Mouse (Mus musculus): ENCODE measurements around the gene Enam. TPM values are rescaled to one million over a fixed set of nuclear protein-coding genes. Genes with fewer than 3 reads are reported as not detected.

Gene Enam
- polyA plus RNA-seq (2012; rRNA removed): not detected in 2 replicates

GRCm38 (mm10) chr5:88487675-88488074 lies at the start of gene Enam:
TSS of gene Enam (plus strand) at chr5:88487975.
- TF ChIP-seq CTCF (IDR thresholded peaks at IDR 0.05; ENCODE audit: extremely low read depth, insufficient read depth, insufficient read length, insufficient replicate concordance) (no peak), POLR2A (IDR thresholded peaks at IDR 0.05; ENCODE audit: low read depth, low read length) (no peak)
- Histone ChIP-seq H3K27ac (ENCODE audit: insufficient read depth, low read length) (no peak within 1 kb of the TSS), H3K4me3 (ENCODE audit: extremely low read depth, insufficient read depth, insufficient read length) (no peak within 1 kb of the TSS), H3K36me3 (ENCODE audit: control insufficient read depth, insufficient read depth, low read length) (no peaks in the 10 kb centered on the region), H3K4me1 (ENCODE audit: control insufficient read depth, insufficient read depth, insufficient read length) (no peaks in the 10 kb centered on the region), H3K27me3 (ENCODE audit: control insufficient read depth, insufficient read depth, low read length) (no peaks in the 10 kb centered on the region)
- no peak for DNase-seq (ENCODE audit: low read depth in 1 of 2, low spot score in 2 of 2)

DNA sequence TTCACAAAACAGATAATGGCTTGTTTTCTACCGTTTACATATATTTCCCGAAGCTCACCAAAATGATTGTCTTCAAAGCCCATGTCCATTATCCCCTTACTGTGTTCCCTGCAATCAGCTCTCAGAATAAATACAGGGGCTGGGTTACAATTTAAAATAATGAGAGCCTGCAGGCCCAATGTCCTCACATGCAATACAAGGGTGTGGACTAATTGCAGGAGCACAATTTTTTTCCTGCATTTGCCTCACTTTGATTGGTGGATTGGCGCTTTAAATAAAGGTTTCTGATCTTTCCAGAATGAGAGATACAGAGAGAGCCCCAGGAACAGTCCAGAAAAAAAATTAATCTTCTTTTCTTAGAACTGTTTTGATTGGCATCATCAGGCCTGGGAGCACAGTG lies 32.1 kb upstream of the Enam start, which contains the start of gene Ambn:
TSS of gene Ambn (plus strand) at position 301 of the 400 bp plus-strand sequence.
- WGBS: 90% methylated on average over 3 of the region's 3 CpGs

GRCm38 (mm10) chr5:88467471-88467870 lies 20.3 kb upstream of the Enam start:
- 91% methylated on average over 2 of the region's 2 CpGs for WGBS
- Histone ChIP-seq H3K36me3 (ENCODE audit: control insufficient read depth, insufficient read depth, low read length) (no peaks in the 10 kb centered on the region), H3K4me3 (ENCODE audit: extremely low read depth, insufficient read depth, insufficient read length) (no peak overlapping the region), H3K27me3 (ENCODE audit: control insufficient read depth, insufficient read depth, low read length) (no peaks in the 10 kb centered on the region), H3K27ac (ENCODE audit: insufficient read depth, low read length) (no peak overlapping the region), H3K4me1 (ENCODE audit: control insufficient read depth, insufficient read depth, insufficient read length) (no peaks in the 10 kb centered on the region)
- no peak for DNase-seq (ENCODE audit: low read depth in 1 of 2, low spot score in 2 of 2)
- TF ChIP-seq POLR2A (IDR thresholded peaks at IDR 0.05; ENCODE audit: low read depth, low read length) (no peak), CTCF (IDR thresholded peaks at IDR 0.05; ENCODE audit: extremely low read depth, insufficient read depth, insufficient read length, insufficient replicate concordance) (no peak)

More for the DNA sequence above, 32.1 kb upstream of the Enam start, which contains the start of gene Ambn:
- DNase-seq (ENCODE audit: low read depth in 1 of 2, low spot score in 2 of 2): no peak
- Histone ChIP-seq H3K4me3 (ENCODE audit: extremely low read depth, insufficient read depth, insufficient read length) (no peak within 1 kb of the TSS), H3K4me1 (ENCODE audit: control insufficient read depth, insufficient read depth, insufficient read length) (no peaks in the 10 kb centered on the region), H3K36me3 (ENCODE audit: control insufficient read depth, insufficient read depth, low read length) (no peaks in the 10 kb centered on the region), H3K27ac (ENCODE audit: insufficient read depth, low read length) (no peak within 1 kb of the TSS), H3K27me3 (ENCODE audit: control insufficient read depth, insufficient read depth, low read length) (no peaks in the 10 kb centered on the region)
- TF ChIP-seq POLR2A (IDR thresholded peaks at IDR 0.05; ENCODE audit: low read depth, low read length): no peak
- TF ChIP-seq CTCF (IDR thresholded peaks at IDR 0.05; ENCODE audit: extremely low read depth, insufficient read depth, insufficient read length, insufficient replicate concordance): no peak

- TF ChIP-seq POLR2A (IDR thresholded peaks at IDR 0.05; ENCODE audit: low read depth, low read length) (no peak), CTCF (IDR thresholded peaks at IDR 0.05; ENCODE audit: extremely low read depth, insufficient read depth, insufficient read length, insufficient replicate concordance) (no peak)
- DNase-seq (ENCODE audit: low read depth in 1 of 2, low spot score in 2 of 2): no peak
- Histone ChIP-seq H3K27ac (ENCODE audit: insufficient read depth, low read length) (no peak overlapping the region), H3K4me3 (ENCODE audit: extremely low read depth, insufficient read depth, insufficient read length) (no peak overlapping the region), H3K27me3 (ENCODE audit: control insufficient read depth, insufficient read depth, low read length) (no peaks in the 10 kb centered on the region), H3K4me1 (ENCODE audit: control insufficient read depth, insufficient read depth, insufficient read length) (no peaks in the 10 kb centered on the region), H3K36me3 (ENCODE audit: control insufficient read depth, insufficient read depth, low read length) (no peaks in the 10 kb centered on the region)
- 85% methylated on average over 4 of the region's 4 CpGs for WGBS
Measured at GRCm38 (mm10) chr5:88468807-88469704, 18.7 kb upstream of the Enam start.

GRCm38 (mm10) chr5:88489004-88489403 lies 1.2 kb downstream of the Enam start:
- no peak for DNase-seq (ENCODE audit: low read depth in 1 of 2, low spot score in 2 of 2)
- H3K4me3 ChIP-seq (ENCODE audit: extremely low read depth, insufficient read depth, insufficient read length): no peak overlapping the region
- TF ChIP-seq POLR2A (IDR thresholded peaks at IDR 0.05; ENCODE audit: low read depth, low read length) (no peak), CTCF (IDR thresholded peaks at IDR 0.05; ENCODE audit: extremely low read depth, insufficient read depth, insufficient read length, insufficient replicate concordance) (no peak)
- no peaks in the 10 kb centered on the region for H3K36me3 ChIP-seq (ENCODE audit: control insufficient read depth, insufficient read depth, low read length)
- H3K27me3 ChIP-seq (ENCODE audit: control insufficient read depth, insufficient read depth, low read length): no peaks in the 10 kb centered on the region
- H3K4me1 ChIP-seq (ENCODE audit: control insufficient read depth, insufficient read depth, insufficient read length): no peaks in the 10 kb centered on the region
- H3K27ac ChIP-seq (ENCODE audit: insufficient read depth, low read length): no peak overlapping the region
- 18% methylated on average over 2 of the region's 2 CpGs for WGBS

- no peak overlapping the region for H3K27ac ChIP-seq (ENCODE audit: insufficient read depth, low read length)
- no peaks in the 10 kb centered on the region for H3K4me1 ChIP-seq (ENCODE audit: control insufficient read depth, insufficient read depth, insufficient read length)
- 87% methylated on average over 5 of the region's 5 CpGs for WGBS
- H3K36me3 ChIP-seq (ENCODE audit: control insufficient read depth, insufficient read depth, low read length): no peaks in the 10 kb centered on the region
- no peak for TF ChIP-seq CTCF (IDR thresholded peaks at IDR 0.05; ENCODE audit: extremely low read depth, insufficient read depth, insufficient read length, insufficient replicate concordance)
- no peak for TF ChIP-seq POLR2A (IDR thresholded peaks at IDR 0.05; ENCODE audit: low read depth, low read length)
- no peaks in the 10 kb centered on the region for H3K27me3 ChIP-seq (ENCODE audit: control insufficient read depth, insufficient read depth, low read length)
- DNase-seq (ENCODE audit: low read depth in 1 of 2, low spot score in 2 of 2): no peak
- no peak overlapping the region for H3K4me3 ChIP-seq (ENCODE audit: extremely low read depth, insufficient read depth, insufficient read length)
Measured at GRCm38 (mm10) chr5:88491111-88491510, 3.3 kb downstream of the Enam start.

GRCm38 (mm10) chr5:88499781-88500180 lies 12.0 kb downstream of the Enam start:
- no peaks in the 10 kb centered on the region for H3K27me3 ChIP-seq (ENCODE audit: control insufficient read depth, insufficient read depth, low read length)
- WGBS: 35% methylated on average over 3 of the region's 3 CpGs
- no peak for DNase-seq (ENCODE audit: low read depth in 1 of 2, low spot score in 2 of 2)
- H3K4me1 ChIP-seq (ENCODE audit: control insufficient read depth, insufficient read depth, insufficient read length): peaks cover 3% of the 10 kb centered on the region; the same call in 1 of the 2 replicates
- TF ChIP-seq CTCF (IDR thresholded peaks at IDR 0.05; ENCODE audit: extremely low read depth, insufficient read depth, insufficient read length, insufficient replicate concordance) (no peak), POLR2A (IDR thresholded peaks at IDR 0.05; ENCODE audit: low read depth, low read length) (no peak)
- H3K27ac ChIP-seq (ENCODE audit: insufficient read depth, low read length): no peak overlapping the region
- no peak overlapping the region for H3K4me3 ChIP-seq (ENCODE audit: extremely low read depth, insufficient read depth, insufficient read length)
- H3K36me3 ChIP-seq (ENCODE audit: control insufficient read depth, insufficient read depth, low read length): no peaks in the 10 kb centered on the region

All from spleen, adult 2 months (tissue).